19 mouse cellular contexts compared by ENCODE assay signal in genomic region chr6:17580349-17580748, GRCm38 (mm10).
"Had no signal": no experiment of that assay in that cellular context is flagged by ENCODE, and none has a peak within 500 bp of the region (broad histone marks: within the 10 kb centered on the region; RNA-seq: fewer than 3 reads in every experiment).

No protein-coding gene starts in this region.

- H3K9me3 ChIP-seq: lung, embryonic 15.5 days; midbrain, embryonic 10.5 days; midbrain, embryonic 13.5 days; midbrain, embryonic 15.5 days; neural tube, embryonic 13.5 days; neural tube, embryonic 15.5 days had no signal

- H3K36me3 ChIP-seq: lung, embryonic 15.5 days; midbrain, embryonic 10.5 days; midbrain, embryonic 13.5 days; midbrain, embryonic 15.5 days; neural tube, embryonic 13.5 days; neural tube, embryonic 15.5 days had no signal

- DNase-seq: liver, postnatal 0 days; lung, adult 2 months; lung, postnatal 4 days; retina, postnatal 1 day; right cerebral cortex, adult 18-20 months; right cerebral cortex, postnatal 25 days; right cerebral cortex, postnatal 4 days; spleen, adult 18-20 months; thymus, adult 18-20 months; thymus, postnatal 14 days; thymus, postnatal 36 days had no signal

- H3K9ac ChIP-seq: liver, postnatal 0 days; lung, embryonic 15.5 days; midbrain, embryonic 13.5 days; midbrain, embryonic 15.5 days; neural tube, embryonic 13.5 days; neural tube, embryonic 15.5 days had no signal

- H3K4me3 ChIP-seq: lung, embryonic 15.5 days; midbrain, embryonic 10.5 days; midbrain, embryonic 13.5 days; midbrain, embryonic 15.5 days; myocyte; neural tube, embryonic 13.5 days; neural tube, embryonic 15.5 days had no signal

- H3K27me3 ChIP-seq: lung, embryonic 15.5 days; midbrain, embryonic 13.5 days; midbrain, embryonic 15.5 days; neural tube, embryonic 13.5 days; neural tube, embryonic 15.5 days had no signal

- ATAC-seq: liver, postnatal 0 days; lung, postnatal 0 days; midbrain, embryonic 15.5 days had no signal

- H3K4me1 ChIP-seq: midbrain, embryonic 13.5 days had no signal

- H3K27ac ChIP-seq: lung, embryonic 15.5 days; midbrain, embryonic 10.5 days; midbrain, embryonic 13.5 days; midbrain, embryonic 15.5 days; neural tube, embryonic 13.5 days; neural tube, embryonic 15.5 days had no signal

- H3K4me2 ChIP-seq: lung, embryonic 15.5 days; midbrain, embryonic 13.5 days; midbrain, embryonic 15.5 days; neural tube, embryonic 13.5 days; neural tube, embryonic 15.5 days had no signal
